Mouse (Mus musculus) liver, embryonic 15.5 days (tissue): Measurements from ENCODE around the gene Nat8f2. TPM values are rescaled to one million over a fixed set of nuclear protein-coding genes. Genes with fewer than 3 reads are reported as not detected.

Source experiments
- ATAC-seq: fragments of 200-750 bp; cut with Nextera tagmentation; 2 replicates; pipeline ENCODE4 v1.8.0; 2017; ENCODE audit warnings: moderate number of reproducible peaks, mild to moderate bottlenecking, moderate library complexity; ENCODE audit not compliant: insufficient read depth
- H3K27ac ChIP-seq: fragments of 300-500 bp; sonication (generic); replicated peaks from 2 replicates; pipeline ENCODE4 v1.5.1; 2015; ENCODE audit warnings: mild to moderate bottlenecking, inconsistent platforms
- H3K27me3 ChIP-seq: fragments of 300-500 bp; sonication (generic); 2 replicates; pipeline ENCODE4 v1.6.1; 2015; ENCODE audit warnings: mild to moderate bottlenecking, inconsistent platforms
- H3K36me3 ChIP-seq: fragments of 300-500 bp; sonication (generic); replicated peaks from 2 replicates; pipeline ENCODE4 v1.6.1; 2015; ENCODE audit warnings: moderate library complexity, mild to moderate bottlenecking, inconsistent platforms
- H3K4me1 ChIP-seq: fragments of 300-500 bp; sonication (generic); replicated peaks from 2 replicates; pipeline ENCODE4 v1.6.1; 2015; ENCODE audit warnings: inconsistent platforms
- H3K4me2 ChIP-seq: fragments of 300-500 bp; sonication (generic); 2 replicates; pipeline ENCODE4 v1.6.1; 2015; ENCODE audit warnings: moderate library complexity, mild to moderate bottlenecking, inconsistent platforms
- H3K4me3 ChIP-seq: fragments of 300-500 bp; sonication (generic); replicated peaks from 2 replicates; pipeline ENCODE4 v1.5.1; 2015; ENCODE audit warnings: mild to moderate bottlenecking, inconsistent platforms
- H3K9ac ChIP-seq: fragments of 300-500 bp; sonication (generic); 2 replicates; pipeline ENCODE4 v1.6.1; 2015; ENCODE audit warnings: moderate library complexity, mild to moderate bottlenecking, inconsistent platforms
- H3K9me3 ChIP-seq: fragments of 300-500 bp; sonication (generic); replicated peaks from 2 replicates; pipeline ENCODE4 v1.6.1; 2016; ENCODE audit warnings: inconsistent platforms
- WGBS: fragments of 180-500 bp; shearing (Covaris S2); methylation state at CpG from one replicate; pipeline ENCODE4 v1.1.7; 2015; ENCODE audit warnings: mixed read lengths; ENCODE audit not compliant: insufficient replicate concordance; 5-methylcytosine and 5-hydroxymethylcytosine counted together
- polyA plus RNA-seq: library from polyadenylated mRNA; unstranded; fragments of >200 nt; fragmentation: Nextera tagmentation; extraction: Ambion mirVana; gene quantifications from 2 replicates; pipeline ENCODE4 v1.2.1, GENCODE M21; 2015

The Nat8f2 gene
- polyA plus RNA-seq, 1 experiment from 2014 or later, result not detected

GRCm38 (mm10) chr6:85820837-85821236 lies 48.1 kb downstream of the Nat8f2 start, which contains the start of the genes Nat8f6 and Nat8f5:
Nat8f6 (minus strand) TSS chr6:85820954.
Nat8f5 (minus strand) TSS chr6:85820972.
- 51% methylated on average over 5 of the region's 5 CpGs for WGBS
- Histone ChIP-seq H3K9me3 (no peaks in the 10 kb centered on the region), H3K4me3 (no peak within 1 kb of the TSS)

GRCm38 (mm10) chr6:85818338-85818737 lies 50.6 kb downstream of the Nat8f2 start:
- no peaks in the 10 kb centered on the region for H3K27me3 ChIP-seq
- H3K9ac ChIP-seq, result no peak overlapping the region
- no peak for ATAC-seq
- H3K36me3 ChIP-seq, result no peaks in the 10 kb centered on the region
- H3K4me2 ChIP-seq, result no peak overlapping the region
- H3K9me3 ChIP-seq, result no peaks in the 10 kb centered on the region
- no peak overlapping the region for H3K4me3 ChIP-seq
- 29% methylated on average over 1 of the region's 1 CpGs for WGBS
- H3K4me1 ChIP-seq, result no peaks in the 10 kb centered on the region
- H3K27ac ChIP-seq, result no peak overlapping the region

More at GRCm38 (mm10) chr6:85820837-85821236, 48.1 kb downstream of the Nat8f2 start, which contains the start of the genes Nat8f6 and Nat8f5:
- no peaks in the 10 kb centered on the region for H3K4me1 ChIP-seq
- H3K27ac ChIP-seq, result no peak within 1 kb of the TSS
- H3K27me3 ChIP-seq, result no peaks in the 10 kb centered on the region
- no peaks in the 10 kb centered on the region for H3K36me3 ChIP-seq
- H3K4me2 ChIP-seq, result no peak within 1 kb of the TSS
- ATAC-seq, result no peak
- H3K9ac ChIP-seq, result no peak within 1 kb of the TSS

Other genes with a start within 250 kb of the Nat8f2 start
- not detected in 2 replicates for gene Nat8f7, start 156.0 kb downstream of the Nat8f2 start, polyA plus RNA-seq
- not detected in 2 replicates for gene Nat8f3, start 103.4 kb downstream of the Nat8f2 start, polyA plus RNA-seq
- gene Nat8f6, start 48.2 kb downstream of the Nat8f2 start, polyA plus RNA-seq, result not detected in 2 replicates
- not detected in 2 replicates for gene Nat8f5, start 48.2 kb downstream of the Nat8f2 start, polyA plus RNA-seq
- gene Nat8, start 37.1 kb downstream of the Nat8f2 start, polyA plus RNA-seq, result 0.08 TPM in 1 of 2 replicates, not detected in the other
- 1.3 and 1.7 TPM in 2 replicates for gene Nat8f4, start 35.7 kb upstream of the Nat8f2 start, polyA plus RNA-seq
- 14.1 and 17.4 TPM in 2 replicates for gene Tprkb, start 42.7 kb upstream of the Nat8f2 start, polyA plus RNA-seq
- 11.8 and 15.2 TPM in 2 replicates for gene Nat8f1, start 46.5 kb upstream of the Nat8f2 start, polyA plus RNA-seq
- gene Dusp11, start 92.5 kb upstream of the Nat8f2 start, polyA plus RNA-seq, result 20.0 and 22.8 TPM in 2 replicates
- gene Figla, start 147.0 kb upstream of the Nat8f2 start, polyA plus RNA-seq, result not detected in 2 replicates
- 89.4 and 102 TPM in 2 replicates for gene Add2, start 159.5 kb upstream of the Nat8f2 start, polyA plus RNA-seq